Mouse (Mus musculus): ENCODE measurements around the gene Dcaf11. TPM values are rescaled to one million over a fixed set of nuclear protein-coding genes. Genes with fewer than 3 reads are reported as not detected.

Dcaf11 gene
- total RNA-seq (2014; fragmentation: Nextera tagmentation) (50.5 and 65.3 TPM in 2 replicates), total RNA-seq (2017) (58.3 and 58.7 TPM in 2 replicates)

DNA sequence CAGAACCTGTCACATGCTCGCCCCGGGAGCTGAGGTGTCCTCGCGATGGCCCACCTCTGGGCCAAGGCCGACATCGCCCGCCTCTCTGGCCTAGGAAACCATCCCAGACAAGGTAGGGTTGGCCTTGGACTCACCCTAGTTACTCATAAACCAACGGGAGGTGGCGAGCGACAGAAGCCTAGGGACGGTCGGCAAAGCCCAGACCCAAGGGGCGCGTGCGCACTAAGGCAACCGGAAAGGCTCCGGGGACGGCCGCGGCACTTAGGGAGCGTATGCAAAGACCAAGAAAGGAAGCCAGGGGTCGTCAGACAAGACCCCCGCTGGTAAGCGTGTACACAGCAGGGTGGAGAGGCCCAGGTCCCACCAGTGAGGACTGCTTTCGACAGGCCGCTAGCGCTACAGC lies at the start of gene Dcaf11:
TSS of gene Dcaf11 (plus strand) at position 208 of the 403 bp plus-strand sequence.
- ATAC-seq (replicated peaks; ENCODE audit: poor library complexity, severe bottlenecking) = peak; percentile 46

DNA sequence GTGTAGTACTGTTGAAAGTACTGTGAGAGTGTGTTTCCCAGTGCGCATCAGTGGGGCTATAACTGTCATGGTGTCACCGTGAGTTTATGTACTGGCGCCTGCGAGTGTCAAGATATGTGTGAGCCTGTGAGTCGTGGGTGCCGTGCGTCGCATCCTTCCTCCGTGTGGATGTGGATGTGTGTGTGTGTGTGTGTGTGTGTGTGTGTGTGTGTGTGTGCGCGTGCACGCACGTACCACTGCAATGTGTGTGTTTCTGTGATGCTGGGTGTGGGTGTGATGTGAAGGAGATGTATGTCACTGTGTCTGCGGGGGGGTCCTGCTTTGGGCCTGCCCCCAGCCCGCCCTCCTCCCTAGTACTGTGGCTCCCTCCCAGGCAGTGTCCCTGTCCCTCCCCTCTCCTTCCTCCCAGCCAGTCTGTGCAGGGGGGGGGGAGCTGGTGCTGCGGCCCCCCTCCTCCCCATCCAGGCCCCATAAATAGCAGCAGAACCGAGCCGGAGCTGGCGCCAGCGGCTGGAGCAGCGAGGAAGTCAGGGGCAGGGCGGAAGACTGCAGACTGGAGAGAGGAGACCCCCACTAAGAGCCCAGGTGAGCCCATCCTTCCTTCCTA lies 49.6 kb upstream of the Dcaf11 start, which contains the start of gene Cpne6:
TSS of gene Cpne6 (plus strand) at position 321 of the 607 bp plus-strand sequence.
- ATAC-seq (replicated peaks; ENCODE audit: poor library complexity, severe bottlenecking) = no peak

DNA sequence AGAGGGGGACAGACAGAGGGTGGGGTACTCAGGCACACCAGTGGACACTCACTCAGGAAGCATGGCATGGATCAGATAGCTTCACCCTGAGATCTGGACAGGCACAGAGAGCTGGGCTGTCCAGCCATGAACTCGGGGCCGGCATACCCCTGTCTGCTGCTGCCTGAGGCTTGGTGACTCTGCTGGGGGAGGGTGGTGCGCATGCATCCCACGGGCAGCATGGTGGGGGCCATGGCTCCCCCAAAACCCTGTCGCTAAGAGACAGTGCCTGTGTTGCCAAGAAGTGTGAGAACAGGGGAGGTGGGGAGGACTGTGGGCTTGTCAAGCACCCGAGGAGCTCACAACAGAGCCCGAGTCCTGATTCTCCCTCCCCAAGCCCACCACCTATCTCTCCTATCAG lies 48.8 kb upstream of the Dcaf11 start:
- no peak for ATAC-seq (replicated peaks; ENCODE audit: poor library complexity, severe bottlenecking)

DNA sequence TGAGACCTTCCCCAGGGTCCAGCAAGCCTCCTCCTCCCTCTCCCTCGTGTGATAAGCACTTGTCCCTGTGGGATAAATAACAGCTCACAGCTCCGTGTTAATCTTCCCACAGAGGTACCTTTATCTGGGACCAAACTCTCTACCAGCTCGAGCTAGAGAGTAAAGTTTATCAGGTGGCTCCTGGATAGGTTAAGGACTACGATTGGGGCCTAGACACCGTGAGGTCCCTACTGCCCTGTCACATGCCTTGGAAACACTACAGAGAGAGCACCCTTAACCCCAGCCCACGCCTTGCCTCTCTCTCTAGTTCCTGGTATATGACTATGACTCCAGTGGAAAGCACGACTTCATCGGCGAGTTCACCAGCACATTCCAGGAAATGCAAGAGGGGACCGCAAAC lies 45.9 kb upstream of the Dcaf11 start:
- ATAC-seq (replicated peaks; ENCODE audit: poor library complexity, severe bottlenecking) = no peak

GRCm38 (mm10) chr14:55515846-55516245 lies 44.0 kb upstream of the Dcaf11 start:
- ATAC-seq (replicated peaks; ENCODE audit: poor library complexity, severe bottlenecking) = no peak

GRCm38 (mm10) chr14:55518897-55519296 lies 40.9 kb upstream of the Dcaf11 start:
- no peak for ATAC-seq (replicated peaks; ENCODE audit: poor library complexity, severe bottlenecking)

GRCm38 (mm10) chr14:55519604-55520003 lies 40.2 kb upstream of the Dcaf11 start:
- ATAC-seq (replicated peaks; ENCODE audit: poor library complexity, severe bottlenecking) = no peak

- peak; percentile 43 for ATAC-seq (replicated peaks; ENCODE audit: poor library complexity, severe bottlenecking)
Observed at GRCm38 (mm10) chr14:55520451-55521361, 39.1 kb upstream of the Dcaf11 start.

DNA sequence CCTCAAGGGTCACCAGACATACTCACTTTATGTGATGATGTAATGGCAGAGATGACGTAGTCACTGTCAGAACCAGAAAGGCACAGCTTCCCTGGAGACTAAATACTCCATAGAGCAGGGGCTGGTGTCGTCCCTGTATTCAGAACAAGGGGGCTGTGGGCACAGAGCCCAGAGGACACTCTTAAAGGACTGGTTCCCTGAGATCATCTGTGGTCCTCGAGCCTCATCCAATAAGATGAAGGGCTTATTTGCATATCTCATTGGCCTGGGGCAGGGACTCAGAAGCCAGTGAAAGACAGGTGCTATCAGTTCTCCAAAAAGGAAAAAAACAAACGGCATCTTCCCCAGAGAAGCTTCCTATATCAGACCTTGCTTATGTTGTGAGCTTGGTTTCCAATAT lies 35.7 kb upstream of the Dcaf11 start:
- ATAC-seq (replicated peaks; ENCODE audit: poor library complexity, severe bottlenecking) = no peak

- no peak for ATAC-seq (replicated peaks; ENCODE audit: poor library complexity, severe bottlenecking)
Observed at GRCm38 (mm10) chr14:55524785-55525184, 35.0 kb upstream of the Dcaf11 start, which contains the start of gene Nrl. TSS of gene Nrl (minus strand) at chr14:55524981.

- no peak for ATAC-seq (replicated peaks; ENCODE audit: poor library complexity, severe bottlenecking)
Observed at GRCm38 (mm10) chr14:55526674-55527073, 33.1 kb upstream of the Dcaf11 start.

- peak; percentile 70 for ATAC-seq (replicated peaks; ENCODE audit: poor library complexity, severe bottlenecking)
Observed at GRCm38 (mm10) chr14:55527940-55528339, 31.9 kb upstream of the Dcaf11 start.

DNA sequence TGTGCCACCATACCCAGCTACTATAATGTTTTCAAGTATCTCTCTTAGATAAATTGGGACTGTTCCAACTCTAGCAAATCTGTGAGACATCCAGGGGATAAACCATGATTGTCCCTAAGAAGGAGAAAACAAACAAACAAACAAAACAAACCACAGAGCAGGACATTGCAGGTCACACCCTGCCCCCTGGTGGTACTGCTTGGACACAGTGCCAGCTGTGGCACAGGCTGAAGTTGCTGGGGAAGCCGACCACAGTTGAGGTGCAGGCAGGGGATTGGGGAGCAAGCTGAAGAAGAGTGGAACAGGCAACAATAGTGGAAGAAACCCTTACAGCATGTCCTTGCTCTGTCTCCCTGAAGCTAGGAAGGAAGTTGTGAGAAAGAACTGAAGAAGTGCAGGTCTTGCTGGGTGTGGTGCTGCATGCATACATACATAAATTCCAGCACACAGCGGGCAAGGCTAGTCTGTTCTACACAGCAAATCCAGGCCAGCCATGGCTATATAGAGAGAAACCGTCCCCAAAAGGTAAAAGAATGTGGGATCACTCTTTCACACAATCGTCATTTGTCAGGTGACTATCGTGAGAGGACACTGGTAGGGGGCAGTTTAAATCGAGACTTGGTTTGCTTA lies 23.6 kb upstream of the Dcaf11 start:
- ATAC-seq (replicated peaks; ENCODE audit: poor library complexity, severe bottlenecking) = no peak

DNA sequence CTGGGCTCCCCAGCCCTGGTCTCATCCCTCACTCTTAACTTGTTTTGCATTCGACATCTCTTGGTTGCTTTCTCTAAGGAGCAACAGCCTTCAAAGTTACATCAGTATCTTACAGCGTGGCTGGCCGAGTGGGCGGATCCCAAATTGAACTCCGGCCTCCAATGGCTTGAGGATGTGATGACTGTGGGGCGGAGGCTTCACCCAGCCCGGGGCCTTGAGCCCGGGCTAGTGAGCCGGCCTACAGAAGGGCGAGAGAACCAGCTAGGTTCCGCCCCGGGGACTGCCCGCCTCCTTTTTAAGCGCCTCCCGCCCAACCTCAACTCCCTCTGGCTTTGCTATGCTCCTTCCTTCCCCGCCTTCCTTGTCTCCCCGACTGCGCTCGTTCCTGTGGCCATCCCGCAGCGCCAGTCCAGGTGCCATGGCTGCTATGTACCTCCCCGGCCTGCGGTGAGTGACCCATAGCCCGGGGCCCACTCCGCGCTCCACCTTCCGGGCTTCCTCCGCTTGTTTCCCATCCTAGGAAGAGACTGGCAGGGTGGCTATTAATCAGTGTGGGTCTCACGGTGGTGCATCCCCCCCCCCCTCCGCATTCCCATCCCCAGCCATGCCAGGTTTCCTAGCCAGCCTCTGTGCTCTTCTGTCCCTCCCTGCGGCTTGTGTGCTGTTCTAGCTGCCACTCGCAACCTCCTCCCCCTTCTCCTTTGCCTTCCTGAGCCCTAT lies 19.6 kb upstream of the Dcaf11 start, which contains the start of gene Pck2:
TSS of gene Pck2 (plus strand) at position 200 of the 720 bp plus-strand sequence.
- ATAC-seq (replicated peaks; ENCODE audit: poor library complexity, severe bottlenecking) = peak; percentile 98

GRCm38 (mm10) chr14:55540787-55541321 lies 19.0 kb upstream of the Dcaf11 start:
- ATAC-seq (replicated peaks; ENCODE audit: poor library complexity, severe bottlenecking) = peak; percentile 36

DNA sequence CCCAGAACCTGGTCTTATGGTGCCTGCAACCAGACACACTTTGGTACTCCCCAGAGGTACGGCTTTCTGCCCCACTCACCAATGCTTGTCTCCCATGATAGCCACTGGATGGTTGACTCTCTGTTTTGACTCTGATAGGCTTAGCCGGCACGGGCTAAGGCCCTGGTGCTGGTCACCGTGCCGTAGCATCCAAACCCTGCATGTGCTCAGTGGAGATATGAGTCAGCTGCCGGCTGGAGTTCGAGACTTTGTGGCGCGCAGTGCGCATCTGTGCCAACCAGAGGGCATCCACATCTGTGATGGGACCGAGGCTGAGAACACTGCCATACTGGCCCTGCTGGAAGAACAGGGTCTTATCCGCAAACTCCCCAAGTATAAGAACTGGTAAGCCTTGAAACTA lies 17.5 kb upstream of the Dcaf11 start:
- ATAC-seq (replicated peaks; ENCODE audit: poor library complexity, severe bottlenecking) = no peak

- no peak for ATAC-seq (replicated peaks; ENCODE audit: poor library complexity, severe bottlenecking)
Observed at GRCm38 (mm10) chr14:55544334-55544733, 15.5 kb upstream of the Dcaf11 start.

GRCm38 (mm10) chr14:55550191-55550590 lies 9.6 kb upstream of the Dcaf11 start:
- no peak for ATAC-seq (replicated peaks; ENCODE audit: poor library complexity, severe bottlenecking)

DNA sequence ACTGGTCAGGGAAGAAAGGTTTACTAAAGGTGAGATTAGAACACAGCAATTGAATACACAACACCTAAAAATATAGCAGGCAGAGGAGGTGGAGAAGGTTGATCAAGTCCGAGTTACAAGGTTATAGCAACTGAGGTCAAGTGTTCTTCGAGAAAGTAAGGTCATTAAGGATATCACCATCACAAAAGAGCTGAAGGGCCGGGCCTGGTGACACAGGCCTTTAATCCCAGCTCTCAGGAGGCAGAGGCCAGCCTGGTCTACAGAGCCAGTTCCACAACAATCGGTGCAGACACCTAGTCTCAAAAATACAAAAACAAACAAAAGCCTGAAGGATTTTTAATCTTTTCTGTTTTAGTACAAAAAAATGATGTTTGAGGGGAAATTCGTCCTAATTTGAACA lies 8.5 kb upstream of the Dcaf11 start:
- no peak for ATAC-seq (replicated peaks; ENCODE audit: poor library complexity, severe bottlenecking)

DNA sequence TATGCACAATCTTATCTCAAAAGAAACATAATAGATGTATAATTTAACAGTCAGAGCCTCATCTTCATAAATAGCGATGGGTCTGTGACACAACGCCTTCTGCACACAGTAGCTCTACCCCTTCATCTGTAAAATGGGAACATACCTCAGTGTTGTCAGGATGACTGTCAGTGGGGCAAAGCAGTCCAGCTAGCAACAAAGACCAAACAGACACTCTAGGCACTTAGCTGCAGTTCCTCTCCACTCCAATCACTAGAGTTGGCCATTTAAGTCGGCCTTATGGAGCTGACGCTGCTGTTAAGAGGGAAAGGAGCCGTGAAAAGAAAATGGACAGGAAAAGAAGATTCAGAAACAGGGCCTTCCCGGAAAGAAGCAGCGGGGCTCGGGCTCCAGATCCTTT lies 8.0 kb upstream of the Dcaf11 start:
- no peak for ATAC-seq (replicated peaks; ENCODE audit: poor library complexity, severe bottlenecking)
